Mouse (Mus musculus) small intestine, adult 10 weeks (tissue): Measurements from ENCODE around the gene Olfr1425. TPM values are rescaled to one million over a fixed set of nuclear protein-coding genes. Genes with fewer than 3 reads are reported as not detected.

Source experiments
- polyA plus RNA-seq: library from polyadenylated mRNA; stranded (reverse); fragments of 350-450 nt; fragmentation: Illumina TruSeq; extraction: RNeasy Lipid Tissue Mini Kit (QIAGEN cat#74804); gene quantifications from one replicate; pipeline ENCODE4 v1.2.3, GENCODE M21; 2014; ENCODE audit warnings: low replicate concordance

Gene Olfr1425
- polyA plus RNA-seq = not detected

GRCm38 (mm10) chr19:12077631-12078030 is at the start of gene Olfr1425:
Olfr1425 (minus strand) TSS chr19:12077731.

GRCm38 (mm10) chr19:12123103-12123502 is 45.6 kb upstream of the Olfr1425 start, which contains the start of gene Olfr76:
Olfr76 (minus strand) TSS chr19:12123203.

GRCm38 (mm10) chr19:12115797-12116196 is 38.3 kb upstream of the Olfr1425 start, which contains the start of gene Olfr1428:
Olfr1428 (minus strand) TSS chr19:12115897.

GRCm38 (mm10) chr19:12103234-12103633 is 25.7 kb upstream of the Olfr1425 start, which contains the start of gene Olfr1427:
Olfr1427 (minus strand) TSS chr19:12103334.

GRCm38 (mm10) chr19:12091913-12092312 is 14.4 kb upstream of the Olfr1425 start, which contains the start of gene Olfr1426:
Olfr1426 (minus strand) TSS chr19:12092013.

GRCm38 (mm10) chr19:12062582-12062981 is 14.9 kb downstream of the Olfr1425 start, which contains the start of gene Olfr1424:
Olfr1424 (minus strand) TSS chr19:12062682.

GRCm38 (mm10) chr19:12041217-12041616 is 36.3 kb downstream of the Olfr1425 start, which contains the start of gene Olfr1423:
Olfr1423 (minus strand) TSS chr19:12041317.

Other genes starting within 250 kb of the Olfr1425 start
- gene Olfr1417, start 238.5 kb downstream of the Olfr1425 start, polyA plus RNA-seq = not detected
- not detected for gene Olfr1418, start 216.7 kb downstream of the Olfr1425 start, polyA plus RNA-seq
- not detected for gene Olfr1419, start 202.6 kb downstream of the Olfr1425 start, polyA plus RNA-seq
- not detected for gene Olfr1420, start 191.2 kb downstream of the Olfr1425 start, polyA plus RNA-seq
- 34.9 TPM for gene Patl1, start 165.3 kb downstream of the Olfr1425 start, polyA plus RNA-seq
- gene Osbp, start 111.8 kb downstream of the Olfr1425 start, polyA plus RNA-seq = 27.3 TPM
- gene Olfr1423, start 36.4 kb downstream of the Olfr1425 start, polyA plus RNA-seq = not detected
- gene Olfr1424, start 15.0 kb downstream of the Olfr1425 start, polyA plus RNA-seq = not detected
- not detected for gene Olfr1426, start 14.3 kb upstream of the Olfr1425 start, polyA plus RNA-seq
- gene Olfr1427, start 25.6 kb upstream of the Olfr1425 start, polyA plus RNA-seq = not detected
- gene Olfr1428, start 38.2 kb upstream of the Olfr1425 start, polyA plus RNA-seq = not detected
- gene Olfr76, start 45.5 kb upstream of the Olfr1425 start, polyA plus RNA-seq = not detected
- gene Olfr1555-ps1, start 92.4 kb upstream of the Olfr1425 start, polyA plus RNA-seq = not detected
- gene Olfr1431, start 122.9 kb upstream of the Olfr1425 start, polyA plus RNA-seq = not detected
- gene Olfr1432, start 154.9 kb upstream of the Olfr1425 start, polyA plus RNA-seq = not detected
- not detected for gene Olfr262, start 163.9 kb upstream of the Olfr1425 start, polyA plus RNA-seq
- not detected for gene Olfr235, start 183.3 kb upstream of the Olfr1425 start, polyA plus RNA-seq
- not detected for gene Olfr1434, start 202.1 kb upstream of the Olfr1425 start, polyA plus RNA-seq
- gene Olfr1436, start 221.4 kb upstream of the Olfr1425 start, polyA plus RNA-seq = not detected
- not detected for gene Olfr1437, start 247.4 kb upstream of the Olfr1425 start, polyA plus RNA-seq